Mouse (Mus musculus) right cerebral cortex, adult 18-20 months (tissue): ENCODE measurements around the gene Morn2.
"Not testable (repeated sequence)": the region's sequence is repeated elsewhere in the genome, so short reads cannot be mapped to it uniquely, and the experiment has no call there.

ENCODE experiments used
- DNase-seq: peaks from one replicate; pipeline ENCODE4 v3.0.0; 2022; ENCODE audit warnings: mixed read lengths

Morn2 gene

GRCm38 (mm10) chr17:80290074-80290657 lies at the start of gene Morn2, which contains the start of gene Dhx57:
Morn2 (plus strand) TSS chr17:80290203.
Dhx57 (minus strand) TSS chr17:80290476.
- peak; percentile 98 for DNase-seq

- DNase-seq, result no peak
These were observed 48.4 kb upstream of the Morn2 start for GRCm38 (mm10) chr17:80241594-80241993.

- DNase-seq, result no peak
These were observed 46.9 kb upstream of the Morn2 start for GRCm38 (mm10) chr17:80243116-80243515.

- no peak for DNase-seq
These were observed 37.1 kb upstream of the Morn2 start for GRCm38 (mm10) chr17:80252757-80253525.

- DNase-seq, result no peak
These were observed 35.6 kb upstream of the Morn2 start for GRCm38 (mm10) chr17:80254421-80254820.

- no peak for DNase-seq
These were observed 34.8 kb upstream of the Morn2 start for GRCm38 (mm10) chr17:80255208-80255607.

GRCm38 (mm10) chr17:80267065-80267464 lies 22.9 kb upstream of the Morn2 start:
- DNase-seq, result no peak

GRCm38 (mm10) chr17:80268151-80268550 lies 21.9 kb upstream of the Morn2 start:
- no peak for DNase-seq

- DNase-seq, result not testable (repeated sequence)
These were observed 19.4 kb upstream of the Morn2 start for GRCm38 (mm10) chr17:80270622-80271021.

- no peak for DNase-seq
These were observed 11.7 kb upstream of the Morn2 start for GRCm38 (mm10) chr17:80278255-80278654.

GRCm38 (mm10) chr17:80279340-80280070 lies 10.5 kb upstream of the Morn2 start:
- no peak for DNase-seq

- no peak for DNase-seq
These were observed 5.6 kb upstream of the Morn2 start for GRCm38 (mm10) chr17:80284446-80284845.

GRCm38 (mm10) chr17:80288012-80288411 lies 2.0 kb upstream of the Morn2 start:
- no peak for DNase-seq

- peak; percentile 26 for DNase-seq
These were observed 526 bp upstream of the Morn2 start for GRCm38 (mm10) chr17:80289280-80290073.

GRCm38 (mm10) chr17:80291148-80291547 lies 1.1 kb downstream of the Morn2 start:
- DNase-seq, result peak; percentile 55

- DNase-seq, result no peak
These were observed 5.3 kb downstream of the Morn2 start for GRCm38 (mm10) chr17:80295258-80295657.

- no peak for DNase-seq
These were observed 8.8 kb downstream of the Morn2 start for GRCm38 (mm10) chr17:80298844-80299243.

- no peak for DNase-seq
These were observed 17.2 kb downstream of the Morn2 start, which contains the start of gene Arhgef33 for GRCm38 (mm10) chr17:80307251-80307650. Arhgef33 (plus strand) TSS chr17:80307407.

- DNase-seq, result peak; percentile 23
These were observed 21.8 kb downstream of the Morn2 start for GRCm38 (mm10) chr17:80311761-80312160.

GRCm38 (mm10) chr17:80312405-80312804 lies 22.4 kb downstream of the Morn2 start:
- no peak for DNase-seq

GRCm38 (mm10) chr17:80322228-80322627 lies 32.2 kb downstream of the Morn2 start:
- no peak for DNase-seq

GRCm38 (mm10) chr17:80323015-80323414 lies 33.0 kb downstream of the Morn2 start:
- DNase-seq, result no peak

- no peak for DNase-seq
These were observed 33.7 kb downstream of the Morn2 start for GRCm38 (mm10) chr17:80323658-80324057.
